Mouse (Mus musculus) heart, embryonic 13.5 days (tissue): ENCODE results near the gene Cdk11b. TPM values are rescaled to one million over a fixed set of nuclear protein-coding genes. Genes with fewer than 3 reads are reported as not detected.
"Not testable (repeated sequence)": the region's sequence is repeated elsewhere in the genome, so short reads cannot be mapped to it uniquely, and the experiment has no call there.

Experiments used
- ATAC-seq: fragments of 200-750 bp; cut with Nextera tagmentation; 2 replicates; pipeline ENCODE4 v1.8.0; 2017; ENCODE audit warnings: moderate TSS enrichment; ENCODE audit not compliant: insufficient number of reproducible peaks, low FRiP score, low TSS enrichment; ENCODE audit errors: extremely low read depth
- H3K27ac ChIP-seq: fragments of 300-500 bp; sonication (generic); replicated peaks from 2 replicates; pipeline ENCODE4 v1.5.1; 2015; ENCODE audit warnings: moderate library complexity, mild to moderate bottlenecking, inconsistent platforms
- H3K27me3 ChIP-seq: fragments of 300-500 bp; sonication (generic); replicated peaks from 2 replicates; pipeline ENCODE4 v1.6.1; 2015; ENCODE audit warnings: mild to moderate bottlenecking, inconsistent platforms
- H3K36me3 ChIP-seq: fragments of 300-500 bp; sonication (generic); 2 replicates; pipeline ENCODE4 v1.6.1; 2015; ENCODE audit warnings: mild to moderate bottlenecking, inconsistent platforms
- H3K4me1 ChIP-seq: fragments of 300-500 bp; sonication (generic); 2 replicates; pipeline ENCODE4 v1.6.1; 2015; ENCODE audit warnings: inconsistent platforms
- H3K4me2 ChIP-seq: fragments of 300-500 bp; sonication (generic); 2 replicates; pipeline ENCODE4 v1.6.1; 2015; ENCODE audit warnings: inconsistent platforms, mild to moderate bottlenecking, moderate library complexity
- H3K4me3 ChIP-seq: fragments of 300-500 bp; sonication (generic); 2 replicates; pipeline ENCODE4 v1.5.1; 2015; ENCODE audit warnings: moderate library complexity, mild to moderate bottlenecking, inconsistent platforms
- H3K9ac ChIP-seq: fragments of 300-500 bp; sonication (generic); 2 replicates; pipeline ENCODE4 v1.6.1; 2015; ENCODE audit warnings: inconsistent platforms, mild to moderate bottlenecking, moderate library complexity
- H3K9me3 ChIP-seq: fragments of 300-500 bp; sonication (generic); 2 replicates; pipeline ENCODE4 v1.6.1; 2016; ENCODE audit warnings: inconsistent platforms
- WGBS: fragments of 180-500 bp; shearing (Covaris S2); methylation state at CpG from one replicate; pipeline ENCODE4 v1.1.7; 2015; ENCODE audit warnings: mixed read lengths; 5-methylcytosine and 5-hydroxymethylcytosine counted together
- polyA plus RNA-seq: library from polyadenylated mRNA; unstranded; fragments of >200 nt; fragmentation: Nextera tagmentation; extraction: Ambion mirVana; gene quantifications from 2 replicates; pipeline ENCODE4 v1.2.1, GENCODE M21; 2015

Gene Cdk11b
- polyA plus RNA-seq, 1 experiment from 2014 or later = 39.6 TPM

GRCm38 (mm10) chr4:155670236-155670635 is 45.6 kb downstream of the Cdk11b start:
- H3K36me3 ChIP-seq, H3K4me2 ChIP-seq, H3K27me3 ChIP-seq, H3K9me3 ChIP-seq, H3K27ac ChIP-seq, ATAC-seq, H3K9ac ChIP-seq: not testable (repeated sequence)
- peak overlapping the region; percentile 71; the same call in 1 of the 2 replicates for H3K4me3 ChIP-seq
- peaks cover 12% of the 10 kb centered on the region for H3K4me1 ChIP-seq
- WGBS = 70% methylated on average over 4 of the region's 4 CpGs

DNA sequence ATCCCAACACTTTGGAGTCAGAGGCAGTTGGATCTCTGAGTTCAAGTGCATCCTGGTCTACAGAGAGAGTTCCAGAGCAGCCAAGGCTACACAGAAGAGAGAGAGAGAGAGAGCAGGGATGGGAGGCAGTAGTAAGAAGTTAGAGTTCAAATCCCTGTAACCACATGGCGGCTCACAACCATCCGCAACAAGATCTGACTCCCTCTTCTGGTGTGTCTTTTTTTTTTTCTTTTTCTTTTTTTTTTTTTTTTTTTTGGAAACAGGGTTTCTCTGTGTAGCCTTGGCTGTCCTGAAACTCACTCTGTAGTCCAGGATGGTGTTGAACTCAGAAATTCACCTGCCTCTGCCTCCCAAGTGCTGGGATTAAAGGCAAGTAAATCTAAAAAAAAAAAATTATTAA is 47.4 kb downstream of the Cdk11b start:
- Histone ChIP-seq H3K4me3 (no peak overlapping the region), H3K9ac (no peak overlapping the region), H3K4me2 (no peak overlapping the region), H3K27ac (no peak overlapping the region), H3K27me3 (no peaks in the 10 kb centered on the region), H3K36me3 (no peaks in the 10 kb centered on the region), H3K9me3 (no peaks in the 10 kb centered on the region), H3K4me1 (peaks cover 12% of the 10 kb centered on the region)
- no peak for ATAC-seq
- 43% methylated on average over 2 of the region's 2 CpGs for WGBS

DNA sequence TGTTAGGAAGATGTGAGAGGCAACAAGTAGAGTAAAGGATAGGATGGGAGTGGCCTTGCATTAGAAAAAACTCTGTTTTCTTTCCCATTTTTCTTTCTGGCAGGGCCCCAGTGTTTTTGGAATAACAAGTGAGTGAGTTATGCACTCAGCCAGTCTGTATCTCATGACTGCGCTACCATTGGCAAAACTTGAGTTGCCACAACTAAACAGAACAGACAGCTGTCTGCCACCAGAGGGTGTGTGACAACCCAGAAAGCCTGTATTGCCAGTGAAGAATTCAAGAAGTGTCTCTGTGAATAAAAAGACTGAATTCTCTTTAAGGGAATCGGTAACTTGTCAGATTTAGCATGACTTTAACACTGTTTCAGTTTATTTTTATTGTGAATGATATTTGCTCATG is 51.3 kb downstream of the Cdk11b start:
- no peak overlapping the region for H3K4me3 ChIP-seq
- WGBS = 64% methylated on average over 2 of the region's 2 CpGs
- H3K4me1 ChIP-seq = no peaks in the 10 kb centered on the region
- H3K27me3 ChIP-seq = no peaks in the 10 kb centered on the region
- no peak overlapping the region for H3K27ac ChIP-seq
- H3K4me2 ChIP-seq = no peak overlapping the region
- H3K9ac ChIP-seq = no peak overlapping the region
- no peak for ATAC-seq
- no peaks in the 10 kb centered on the region for H3K36me3 ChIP-seq
- H3K9me3 ChIP-seq = no peaks in the 10 kb centered on the region

DNA sequence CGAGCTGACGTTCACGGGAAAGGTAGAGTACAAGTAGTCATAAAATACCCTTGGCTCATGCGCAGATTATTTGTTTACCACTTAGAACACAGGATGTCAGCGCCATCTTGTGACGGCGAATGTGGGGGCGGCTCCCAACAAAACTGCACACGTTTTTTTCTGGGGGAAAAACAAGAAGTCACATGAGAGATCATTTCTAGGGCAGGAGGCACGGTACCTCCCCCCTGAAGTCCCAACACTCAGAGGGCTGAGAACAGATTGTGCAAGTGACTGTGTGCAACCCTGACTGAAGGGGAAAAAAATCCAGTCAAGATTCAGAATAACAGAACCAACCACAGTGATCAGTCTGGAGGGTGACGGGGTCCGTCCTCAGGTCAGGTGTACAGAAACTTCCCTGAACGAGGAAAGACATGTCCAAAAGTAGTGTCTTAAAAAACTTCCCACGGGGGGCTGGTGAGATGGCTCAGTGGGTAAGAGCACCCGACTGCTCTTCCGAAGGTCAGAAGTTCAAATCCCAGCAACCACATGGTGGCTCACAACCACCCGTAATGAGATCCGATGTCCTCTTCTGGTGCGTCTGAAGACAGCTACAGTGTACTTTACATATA is 59.1 kb downstream of the Cdk11b start:
- not testable (repeated sequence) for H3K4me1 ChIP-seq, H3K4me3 ChIP-seq, H3K36me3 ChIP-seq, H3K9me3 ChIP-seq, H3K27me3 ChIP-seq, H3K9ac ChIP-seq, H3K4me2 ChIP-seq, ATAC-seq, H3K27ac ChIP-seq
- 89% methylated on average over 16 of the region's 19 CpGs for WGBS

- H3K27ac ChIP-seq, H3K4me1 ChIP-seq, H3K9me3 ChIP-seq, H3K9ac ChIP-seq, H3K36me3 ChIP-seq, ATAC-seq, H3K4me2 ChIP-seq, H3K4me3 ChIP-seq: not testable (repeated sequence)
- peaks cover 10% of the 10 kb centered on the region; the same call in 1 of the 2 replicates for H3K27me3 ChIP-seq
- 58% methylated on average over 4 of the region's 4 CpGs for WGBS
These were observed 63.1 kb downstream of the Cdk11b start for GRCm38 (mm10) chr4:155687764-155688163.

GRCm38 (mm10) chr4:155690571-155691375 is 66.1 kb downstream of the Cdk11b start:
- Histone ChIP-seq H3K4me2 (no peak overlapping the region), H3K27me3 (peaks cover 28% of the 10 kb centered on the region), H3K4me1 (peaks cover 9% of the 10 kb centered on the region), H3K9me3 (no peaks in the 10 kb centered on the region), H3K9ac (no peak overlapping the region), H3K27ac (no peak overlapping the region), H3K36me3 (no peaks in the 10 kb centered on the region), H3K4me3 (no peak overlapping the region)
- WGBS = 71% methylated on average over 12 of the region's 12 CpGs
- no peak for ATAC-seq

- no peak overlapping the region for H3K27ac ChIP-seq
- H3K27me3 ChIP-seq = peaks cover 37% of the 10 kb centered on the region
- H3K9me3 ChIP-seq = no peaks in the 10 kb centered on the region
- no peak overlapping the region for H3K4me3 ChIP-seq
- WGBS = 92% methylated on average over 3 of the region's 3 CpGs
- no peaks in the 10 kb centered on the region for H3K36me3 ChIP-seq
- H3K9ac ChIP-seq = no peak overlapping the region
- H3K4me1 ChIP-seq = peaks cover 14% of the 10 kb centered on the region
- no peak for ATAC-seq
- no peak overlapping the region for H3K4me2 ChIP-seq
These were observed 67.8 kb downstream of the Cdk11b start for GRCm38 (mm10) chr4:155692421-155692820.

DNA sequence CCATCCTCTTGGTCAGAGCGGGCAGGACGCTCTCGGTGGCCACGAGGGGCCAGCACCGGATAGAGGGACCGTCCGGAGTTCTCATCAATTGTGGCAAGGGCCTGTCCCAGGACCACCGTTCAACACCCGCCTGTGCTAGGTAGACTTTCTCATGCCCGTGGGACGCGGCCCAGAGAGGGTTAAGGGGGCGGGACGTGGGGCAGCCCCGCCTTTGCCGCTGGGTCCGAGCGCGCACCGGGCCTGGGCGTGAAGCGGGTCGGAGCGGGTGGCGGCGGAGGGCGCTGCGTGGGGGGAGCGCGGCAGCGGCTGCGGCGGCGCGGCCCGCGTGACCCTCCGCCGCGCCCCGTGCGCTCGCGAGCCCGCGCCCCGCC is 69.4 kb downstream of the Cdk11b start, which contains the start of gene Fndc10:
TSS of gene Fndc10 (plus strand) at position 232 of the 371 bp plus-strand sequence.
- Histone ChIP-seq H3K9me3 (no peaks in the 10 kb centered on the region), H3K4me2 (peak within 1 kb of the TSS; percentile 98), H3K4me3 (peak within 1 kb of the TSS; percentile 76), H3K36me3 (no peaks in the 10 kb centered on the region), H3K27ac (peak within 1 kb of the TSS; percentile 32; the same call in 1 of the 2 replicates), H3K9ac (peak within 1 kb of the TSS; percentile 85), H3K27me3 (peaks cover 37% of the 10 kb centered on the region), H3K4me1 (peaks cover 14% of the 10 kb centered on the region)
- peak; percentile 58; the same call in 1 of the 2 replicates for ATAC-seq
- 2% methylated on average over 24 of the region's 47 CpGs for WGBS

GRCm38 (mm10) chr4:155694482-155695401 is 70.1 kb downstream of the Cdk11b start:
- Histone ChIP-seq H3K36me3 (no peaks in the 10 kb centered on the region), H3K4me1 (peaks cover 14% of the 10 kb centered on the region), H3K4me3 (peak overlapping the region; percentile 76), H3K4me2 (peak overlapping the region; percentile 98), H3K9me3 (no peaks in the 10 kb centered on the region), H3K9ac (peak overlapping the region; percentile 85), H3K27me3 (peaks cover 37% of the 10 kb centered on the region), H3K27ac (peak overlapping the region; percentile 32; the same call in 1 of the 2 replicates)
- ATAC-seq = peak; percentile 45; the same call in 1 of the 2 replicates
- WGBS = 1% methylated on average over 89 of the region's 92 CpGs

- Histone ChIP-seq H3K4me3 (peak overlapping the region; percentile 76), H3K4me1 (peaks cover 14% of the 10 kb centered on the region), H3K27ac (no peak overlapping the region), H3K9me3 (no peaks in the 10 kb centered on the region), H3K9ac (peak overlapping the region; percentile 85), H3K4me2 (peak overlapping the region; percentile 98), H3K36me3 (no peaks in the 10 kb centered on the region), H3K27me3 (peaks cover 31% of the 10 kb centered on the region)
- ATAC-seq = no peak
- 76% methylated on average over 4 of the region's 4 CpGs for WGBS
These were observed 70.9 kb downstream of the Cdk11b start for GRCm38 (mm10) chr4:155695531-155696062.
